Mouse (Mus musculus) ES-E14 (cell line): Measurements from ENCODE around the gene Ube2l6. TPM values are rescaled to one million over a fixed set of nuclear protein-coding genes. Genes with fewer than 3 reads are reported as not detected.
A peak's percentile ranks its signal among the peaks of the same experiment; 100 is the strongest.

Experiments
- DNase-seq: peaks from one replicate; pipeline ENCODE4 v3.0.0-alpha.2; 2013; ENCODE audit warnings: low read depth, low spot score
- H3K27ac ChIP-seq: 2 replicates; pipeline ENCODE4 v1.5.1; 2012; ENCODE audit warnings: low read depth, mild to moderate bottlenecking, low read length, moderate library complexity, mixed read lengths; ENCODE audit not compliant: poor library complexity, insufficient read depth, severe bottlenecking
- H3K36me3 ChIP-seq: 2 replicates; pipeline ENCODE4 v1.6.1; 2012; ENCODE audit warnings: mild to moderate bottlenecking, low read length, moderate library complexity, mixed read lengths; ENCODE audit not compliant: control insufficient read depth, poor library complexity, insufficient read depth, severe bottlenecking
- H3K4me1 ChIP-seq, 2 experiments: fragments of 150-350 bp in 1 of 2; sonication (generic) in 1 of 2; 2 replicates each; pipeline ENCODE4 v1.6.1; 2012; ENCODE audit warnings: low read length in 2 of 2, mild to moderate bottlenecking in 1 of 2, mixed read lengths in 1 of 2; ENCODE audit not compliant: control insufficient read depth in 2 of 2, insufficient read depth in 2 of 2, poor library complexity in 1 of 2
- H3K4me3 ChIP-seq, 2 experiments: fragments of 150-350 bp in 1 of 2; sonication (generic) in 1 of 2; 2 replicates each; pipeline ENCODE4 v1.5.1; 2012; ENCODE audit warnings: low read length in 2 of 2, low read depth in 1 of 2, mild to moderate bottlenecking in 1 of 2, mixed read lengths in 1 of 2; ENCODE audit not compliant: insufficient read depth in 1 of 2, poor library complexity in 1 of 2, severe bottlenecking in 1 of 2
- H3K9ac ChIP-seq: 2 replicates; pipeline ENCODE4 v1.6.1; 2012; ENCODE audit warnings: low read depth, mild to moderate bottlenecking, low read length, mixed read lengths; ENCODE audit not compliant: poor library complexity, insufficient read depth, severe bottlenecking
- H3K9me3 ChIP-seq: fragments of 150-350 bp; sonication (generic); 2 replicates; pipeline ENCODE4 v1.6.1; 2012; ENCODE audit warnings: low read depth, mild to moderate bottlenecking, low read length; ENCODE audit not compliant: control insufficient read depth, insufficient read depth
- CHD2 ChIP-seq: IDR thresholded peaks from 2 replicates; pipeline ENCODE4 v1.6.1; 2014; ENCODE audit warnings: mild to moderate bottlenecking, low read depth, low read length, inconsistent platforms
- HCFC1 ChIP-seq: IDR thresholded peaks from 2 replicates; pipeline ENCODE4 v1.6.1; 2012; ENCODE audit warnings: low read length, inconsistent platforms, borderline replicate concordance; ENCODE audit not compliant: insufficient read depth
- MAFK ChIP-seq: IDR thresholded peaks from 2 replicates; pipeline ENCODE4 v1.6.1; 2014; ENCODE audit warnings: mild to moderate bottlenecking, low read depth, low read length, inconsistent platforms; ENCODE audit not compliant: insufficient read depth
- ZC3H11A ChIP-seq: IDR thresholded peaks from 2 replicates; pipeline ENCODE4 v1.6.1; 2012; ENCODE audit warnings: low read depth, mild to moderate bottlenecking, inconsistent platforms, low read length, borderline replicate concordance
- ZNF384 ChIP-seq: IDR thresholded peaks from 2 replicates; pipeline ENCODE4 v1.6.1; 2012; ENCODE audit warnings: low read depth, low read length, inconsistent platforms
- in situ Hi-C, 2 experiments: fragments of 600-800 bp; cut with MboI; formaldehyde crosslinking; loops; one replicate each; pipeline ENCODE4 v1.15.1; 2025; ENCODE audit warnings: low sequenced_read_pairs in 2 of 2, inconsistent platforms in 1 of 2; ENCODE audit not compliant: unreplicated experiment in 2 of 2
- total RNA-seq: library from RNA; depleted of rRNA; stranded (reverse); fragments of 300-350 nt; gene quantifications from 2 replicates; pipeline ENCODE4 v1.2.3, GENCODE M21; 2012

Gene Ube2l6
- total RNA-seq, 1 experiment = 1.9 TPM

DNA sequence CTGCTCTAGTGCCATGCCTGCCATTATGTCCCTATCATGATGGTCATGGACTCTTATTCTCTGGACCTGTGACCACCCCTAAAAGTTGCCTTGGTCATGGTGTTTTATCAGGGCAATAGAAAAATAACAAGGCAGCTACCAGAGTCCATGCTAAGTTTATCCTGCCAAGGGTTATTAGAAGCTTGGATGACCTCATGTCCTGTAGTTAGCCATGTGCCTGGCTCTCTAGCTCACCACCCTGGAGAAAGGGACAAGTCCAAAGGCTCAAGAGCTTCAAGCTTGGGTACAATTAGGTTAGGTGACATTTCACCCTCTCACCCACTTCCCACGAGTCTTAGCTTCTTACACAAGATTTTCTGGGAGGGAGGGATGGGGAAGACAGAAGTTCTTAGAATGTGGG is 35.8 kb upstream of the Ube2l6 start:
- Histone ChIP-seq H3K4me1 (peaks cover 2 to 11% of the 10 kb centered on the region in 2 experiments; a peak in 3 of 4 replicates), H3K4me3 (no peak overlapping the region), H3K27ac (no peak overlapping the region), H3K9me3 (no peaks in the 10 kb centered on the region), H3K9ac (no peak overlapping the region), H3K36me3 (no peaks in the 10 kb centered on the region)
- DNase-seq = no peak
- TF ChIP-seq ZNF384 (no peak), MAFK (no peak), CHD2 (no peak), ZC3H11A (no peak), HCFC1 (no peak)
- in situ Hi-C loops = no loop called here

DNA sequence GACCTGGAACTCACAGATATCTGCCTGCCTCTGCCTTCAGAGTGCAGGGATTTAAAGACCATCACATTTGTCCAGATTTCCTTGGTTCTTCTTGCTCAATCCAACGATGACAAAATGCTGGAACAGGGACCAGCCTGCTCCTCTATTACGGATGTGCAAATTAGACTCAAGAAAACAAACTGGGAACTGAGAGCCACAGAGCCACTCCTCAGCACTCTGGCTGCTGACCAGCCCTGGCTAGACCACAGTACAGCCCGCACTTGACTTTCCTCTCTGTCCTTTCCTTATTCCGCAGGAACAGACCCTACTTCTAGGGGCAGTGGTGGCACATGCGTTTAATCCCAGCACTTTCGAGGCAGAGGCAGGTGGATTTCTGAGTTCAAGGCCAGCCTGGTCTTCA is 28.1 kb upstream of the Ube2l6 start:
- Histone ChIP-seq H3K9me3 (no peaks in the 10 kb centered on the region), H3K4me3 (no peak overlapping the region), H3K36me3 (no peaks in the 10 kb centered on the region), H3K27ac (no peak overlapping the region), H3K9ac (no peak overlapping the region), H3K4me1 (peaks cover 1 to 10% of the 10 kb centered on the region in 2 experiments; a peak in 1 of 4 replicates)
- in situ Hi-C loops = no loop called here
- DNase-seq = no peak
- TF ChIP-seq ZC3H11A (no peak), HCFC1 (no peak), CHD2 (no peak), ZNF384 (no peak), MAFK (no peak)

DNA sequence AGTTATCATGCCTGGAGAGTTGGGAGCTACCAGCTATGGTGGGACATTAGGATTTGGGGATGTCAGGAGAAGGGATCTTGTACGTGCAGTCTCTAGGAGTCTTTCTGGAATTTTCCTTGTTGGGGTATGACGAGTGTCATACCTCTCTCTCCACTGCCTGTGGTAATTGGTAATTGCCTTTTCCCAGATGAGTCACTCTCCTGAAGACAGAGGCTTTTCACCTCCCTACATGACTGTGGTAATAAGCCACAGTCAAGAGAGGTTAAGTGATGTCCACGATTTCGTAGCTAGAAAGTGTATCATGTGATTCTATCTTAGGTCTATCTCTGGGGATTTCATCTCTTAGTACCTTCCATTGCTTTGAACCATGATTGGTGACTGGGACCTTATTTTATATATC is 26.2 kb upstream of the Ube2l6 start:
- H3K9ac ChIP-seq = no peak overlapping the region
- no peak overlapping the region for H3K27ac ChIP-seq
- in situ Hi-C loops = no loop called here
- H3K36me3 ChIP-seq = no peaks in the 10 kb centered on the region
- H3K4me1 ChIP-seq = peaks cover 3 to 10% of the 10 kb centered on the region in 2 experiments; a peak in 1 of 4 replicates
- no peaks in the 10 kb centered on the region for H3K9me3 ChIP-seq
- DNase-seq = no peak
- no peak for TF ChIP-seq ZC3H11A
- no peak for TF ChIP-seq ZNF384
- TF ChIP-seq HCFC1 = no peak
- TF ChIP-seq MAFK = no peak
- TF ChIP-seq CHD2 = no peak
- no peak overlapping the region for H3K4me3 ChIP-seq

DNA sequence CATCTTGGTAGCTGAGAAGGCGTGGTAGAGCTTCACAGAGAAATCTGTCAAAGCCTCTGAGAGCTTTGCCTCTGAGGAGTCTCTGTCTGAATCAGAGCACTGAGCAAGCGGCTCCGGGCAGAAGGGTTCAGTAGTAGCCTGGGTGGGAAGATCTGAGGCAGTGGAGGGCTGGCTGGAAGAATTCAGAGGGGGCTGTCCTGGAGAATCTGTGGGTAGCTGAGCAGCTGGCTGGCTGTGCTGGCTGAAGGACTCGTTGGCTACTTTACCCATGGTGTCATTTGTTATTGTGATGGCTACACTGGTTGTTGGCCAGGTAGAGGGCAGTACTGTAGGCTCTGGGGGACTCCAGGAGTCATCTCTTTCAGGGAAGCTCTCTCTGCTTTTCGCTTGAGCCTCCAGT is 25.4 kb upstream of the Ube2l6 start:
- no peak for DNase-seq
- Histone ChIP-seq H3K27ac (no peak overlapping the region), H3K9ac (no peak overlapping the region), H3K4me3 (no peak overlapping the region), H3K4me1 (peaks cover 3 to 10% of the 10 kb centered on the region in 2 experiments; a peak in 1 of 4 replicates), H3K9me3 (no peaks in the 10 kb centered on the region), H3K36me3 (no peaks in the 10 kb centered on the region)
- TF ChIP-seq ZC3H11A = no peak
- in situ Hi-C loops = no loop called here

DNA sequence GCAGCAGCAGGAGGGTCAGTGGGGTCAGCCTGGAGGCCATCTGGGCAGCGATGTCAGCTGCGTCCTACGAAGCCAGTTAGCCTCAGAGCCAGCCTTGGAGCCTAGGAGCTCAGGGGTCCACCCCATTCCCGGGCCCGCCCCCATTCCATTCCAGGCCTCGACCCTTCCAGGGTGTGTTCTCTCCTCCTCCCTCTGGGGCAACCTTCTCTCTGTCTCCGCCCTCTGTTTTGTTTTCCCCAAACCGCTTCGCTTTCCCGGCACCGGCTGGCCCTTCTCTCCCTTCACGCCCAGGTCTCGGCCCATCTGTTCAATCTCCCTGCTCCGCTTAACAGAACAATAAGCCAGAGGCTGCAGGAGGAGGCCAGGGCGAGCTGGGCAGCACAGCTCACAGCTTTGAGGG is 23.9 kb upstream of the Ube2l6 start:
- Histone ChIP-seq H3K4me3 (peak overlapping the region; percentile 15 to 48), H3K36me3 (no peaks in the 10 kb centered on the region), H3K4me1 (peaks cover 3 to 10% of the 10 kb centered on the region in 2 experiments; a peak in 1 of 4 replicates), H3K9ac (peak overlapping the region; percentile 42; the same call in 1 of the 2 replicates), H3K9me3 (no peaks in the 10 kb centered on the region), H3K27ac (peak overlapping the region; percentile 61; the same call in 1 of the 2 replicates)
- in situ Hi-C loops = no loop called here
- 0 out of 2 replicates have a peak, but pooled peaks have one; percentile 30 for TF ChIP-seq HCFC1
- TF ChIP-seq ZC3H11A = no peak
- DNase-seq = peak; percentile 89
